Mouse (Mus musculus): ENCODE results near the gene Pla1a. TPM values are rescaled to one million over a fixed set of nuclear protein-coding genes. Genes with fewer than 3 reads are reported as not detected.
"Not testable (repeated sequence)": the region's sequence is repeated elsewhere in the genome, so short reads cannot be mapped to it uniquely, and the experiment has no call there.

Gene Pla1a
- total RNA-seq, 2 experiments from 2014 or later = 0.67 to 1.3 TPM

GRCm38 (mm10) chr16:38461749-38462148, 28.8 kb upstream of the Pla1a start:
- intact Hi-C loops (cut with DNase I) = no loop called here
- DNase-seq (ENCODE audit: extremely low spot score in 1 of 2, low spot score in 2 of 2) = no peak

GRCm38 (mm10) chr16:38459990-38460389, 27.0 kb upstream of the Pla1a start:
- intact Hi-C loops (cut with DNase I) = no loop called here
- DNase-seq (ENCODE audit: extremely low spot score in 1 of 2, low spot score in 2 of 2) = no peak

- DNase-seq (ENCODE audit: extremely low spot score in 1 of 2, low spot score in 2 of 2) = no peak
- intact Hi-C loops (cut with DNase I) = no loop called here
Observed at GRCm38 (mm10) chr16:38458600-38459280, 25.8 kb upstream of the Pla1a start.

DNA sequence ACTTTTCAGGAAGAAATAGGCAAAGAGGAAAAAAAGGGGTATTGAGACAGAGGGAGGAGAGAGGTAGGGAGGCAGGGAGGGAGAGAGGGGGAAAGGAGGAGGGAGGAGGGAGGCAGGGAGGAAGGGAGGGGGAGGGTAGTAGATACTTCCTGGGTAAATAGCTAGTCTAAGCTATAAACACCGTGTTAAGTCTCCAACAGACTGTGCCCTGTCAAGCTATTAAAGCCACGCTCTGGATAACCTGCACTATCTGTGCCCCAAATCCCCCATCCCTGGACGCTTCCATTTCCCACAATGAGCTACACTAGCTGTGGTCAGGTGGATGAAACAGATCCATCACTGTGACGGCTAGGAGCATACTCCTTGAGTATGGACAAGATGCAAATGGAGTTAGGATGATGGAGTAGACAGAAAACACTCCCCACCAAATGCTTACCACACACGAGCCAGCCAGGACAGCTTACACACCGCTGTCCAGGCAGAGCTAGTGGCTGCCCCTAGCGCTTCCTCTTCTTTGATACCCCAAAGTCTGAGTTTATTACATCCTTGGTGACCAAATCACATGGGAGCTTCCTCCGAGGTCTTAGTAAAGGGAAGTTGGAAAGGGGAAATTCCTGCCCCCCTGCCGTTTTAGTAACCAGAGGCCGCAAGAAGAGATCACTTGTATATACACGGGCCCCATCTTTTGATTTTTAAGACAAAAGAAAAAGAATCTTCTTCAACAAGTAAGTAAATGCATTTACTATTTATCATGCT, 24.0 kb upstream of the Pla1a start:
- no peak for DNase-seq (ENCODE audit: extremely low spot score in 1 of 2, low spot score in 2 of 2)
- intact Hi-C loops (cut with DNase I) = no loop called here

- DNase-seq (ENCODE audit: extremely low spot score in 1 of 2, low spot score in 2 of 2) = no peak
- intact Hi-C loops (cut with DNase I) = no loop called here
Observed at GRCm38 (mm10) chr16:38455511-38456418, 22.8 kb upstream of the Pla1a start, which contains the start of gene Cd80. Gene Cd80, plus strand, starts transcription at chr16:38455561.

DNA sequence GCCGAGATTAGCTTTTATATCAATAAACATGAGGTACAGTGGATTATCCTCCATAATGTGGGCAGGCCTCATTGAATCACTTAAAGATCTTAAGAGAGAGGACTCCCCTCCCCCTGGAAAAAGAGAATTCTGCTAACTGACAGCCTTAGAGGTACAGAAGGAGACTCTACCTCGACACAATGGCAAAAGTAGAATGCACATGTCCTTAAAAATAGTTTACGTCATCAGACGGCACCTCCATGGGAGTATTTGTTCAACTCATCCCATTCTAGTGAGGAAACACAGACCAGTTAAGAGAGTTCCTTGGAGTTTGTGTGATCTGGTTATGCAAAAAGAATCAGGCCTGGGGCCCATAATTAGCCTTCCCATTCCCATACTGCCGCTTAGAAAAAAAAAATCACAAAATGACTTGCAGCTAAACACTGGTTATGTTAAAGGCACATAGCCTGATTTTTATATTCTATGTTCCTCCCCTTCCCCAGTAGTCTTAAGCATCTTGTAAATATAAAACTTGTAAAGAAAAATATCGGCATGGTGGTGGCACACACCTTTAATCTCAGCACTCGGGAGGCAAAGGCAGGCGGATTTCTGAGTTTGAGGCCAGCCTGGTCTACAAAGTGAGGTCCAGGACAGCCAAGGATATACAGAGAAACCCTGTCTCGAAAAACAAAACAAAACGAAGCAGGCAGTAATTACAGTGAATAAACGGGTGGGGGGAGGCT, 21.7 kb upstream of the Pla1a start:
- intact Hi-C loops (cut with DNase I) = no loop called here

GRCm38 (mm10) chr16:38453952-38454351, 21.0 kb upstream of the Pla1a start:
- DNase-seq (ENCODE audit: extremely low spot score in 1 of 2, low spot score in 2 of 2) = no peak
- intact Hi-C loops (cut with DNase I) = no loop called here

More for the DNA sequence above, 21.7 kb upstream of the Pla1a start:
- no peak for DNase-seq (ENCODE audit: extremely low spot score in 1 of 2, low spot score in 2 of 2)

GRCm38 (mm10) chr16:38453203-38453553, 20.2 kb upstream of the Pla1a start:
- no peak for DNase-seq (ENCODE audit: extremely low spot score in 1 of 2, low spot score in 2 of 2)
- intact Hi-C loops (cut with DNase I) = no loop called here

DNA sequence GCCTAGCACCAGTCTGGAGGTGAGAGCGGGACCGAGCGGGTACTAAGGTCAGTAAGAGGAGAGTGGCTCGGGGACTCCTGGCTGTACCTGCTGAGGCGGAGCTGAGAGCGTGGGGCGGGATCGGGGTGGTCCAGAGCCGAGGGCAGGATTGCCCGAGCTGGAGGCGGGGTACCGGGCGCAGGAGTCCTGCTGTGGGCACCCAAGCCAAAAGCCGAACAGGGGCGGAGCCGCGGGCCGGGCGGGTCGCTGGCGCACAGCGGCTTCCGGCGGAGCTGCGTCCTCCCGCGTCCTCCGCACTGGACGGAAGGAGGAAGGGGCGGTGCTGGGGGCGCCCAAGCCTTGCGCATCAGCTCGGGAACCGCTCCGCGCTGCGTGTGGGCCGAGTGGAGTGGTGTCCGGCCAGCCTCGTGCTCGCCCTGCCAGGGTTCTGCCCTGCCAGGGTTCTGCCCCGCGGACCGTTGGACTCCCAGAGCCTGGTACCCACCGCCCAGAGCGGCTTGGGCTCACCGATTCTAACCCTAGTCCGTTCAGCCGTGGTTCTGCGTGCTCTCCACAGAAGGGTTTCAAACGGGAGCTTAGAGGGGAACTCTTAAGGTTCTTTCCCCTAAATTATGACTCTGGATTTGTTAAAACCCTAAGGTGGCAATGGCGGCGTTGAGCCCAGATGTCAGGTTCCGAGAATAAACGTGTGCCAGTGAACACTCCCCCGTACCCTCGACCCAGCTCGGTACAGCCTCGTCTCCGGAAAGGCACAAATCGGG, 19.7 kb upstream of the Pla1a start, which contains the start of gene Adprh:
TSS of gene Adprh (minus strand) at position 262 of the 761 bp plus-strand sequence.
- DNase-seq (ENCODE audit: extremely low spot score in 1 of 2, low spot score in 2 of 2) = peak; percentile 85 to 95
- intact Hi-C loops (cut with DNase I) = no loop called here

DNA sequence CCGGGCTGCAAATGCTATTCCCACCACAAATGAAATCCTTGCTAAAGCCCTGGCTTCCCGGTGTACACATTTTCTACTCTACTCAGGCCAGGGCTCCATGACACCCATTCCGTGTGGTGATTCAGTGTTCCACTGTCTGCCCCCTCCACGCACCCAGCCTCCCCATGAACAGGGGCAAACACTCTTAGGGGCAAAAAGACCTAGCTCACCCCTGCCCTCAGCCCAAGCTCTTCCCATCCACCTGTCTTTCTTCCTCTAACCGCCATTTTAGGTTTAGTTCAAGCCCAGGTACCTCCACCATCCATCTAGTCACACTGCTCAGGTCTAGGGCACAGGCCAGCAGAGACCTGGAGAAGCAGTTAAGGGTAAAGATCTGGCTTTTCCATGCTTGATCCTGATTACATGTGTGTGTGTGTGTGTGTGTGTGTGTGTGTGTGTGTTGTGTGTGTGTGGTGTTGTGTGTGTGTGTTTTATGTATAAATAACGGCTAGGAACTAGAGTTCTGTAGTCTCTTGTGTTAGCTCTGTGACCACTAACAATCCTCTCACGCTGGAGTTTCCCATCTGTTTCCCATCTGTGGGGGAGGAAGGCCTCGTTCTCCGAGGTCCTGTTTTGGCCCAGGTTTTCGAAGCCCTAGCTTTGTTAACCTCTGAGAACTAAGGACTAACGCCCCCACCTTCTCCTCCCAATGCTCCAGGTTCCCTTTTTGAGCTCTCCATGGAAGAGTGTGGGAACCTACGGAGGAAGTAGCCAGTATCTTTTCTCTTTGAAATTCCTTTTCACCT, 18.7 kb upstream of the Pla1a start:
- DNase-seq (ENCODE audit: extremely low spot score in 1 of 2, low spot score in 2 of 2) = no peak
- intact Hi-C loops (cut with DNase I) = no loop called here

- DNase-seq (ENCODE audit: extremely low spot score in 1 of 2, low spot score in 2 of 2) = no peak
- intact Hi-C loops (cut with DNase I) = no loop called here
Observed at GRCm38 (mm10) chr16:38450707-38451106, 17.8 kb upstream of the Pla1a start.

DNA sequence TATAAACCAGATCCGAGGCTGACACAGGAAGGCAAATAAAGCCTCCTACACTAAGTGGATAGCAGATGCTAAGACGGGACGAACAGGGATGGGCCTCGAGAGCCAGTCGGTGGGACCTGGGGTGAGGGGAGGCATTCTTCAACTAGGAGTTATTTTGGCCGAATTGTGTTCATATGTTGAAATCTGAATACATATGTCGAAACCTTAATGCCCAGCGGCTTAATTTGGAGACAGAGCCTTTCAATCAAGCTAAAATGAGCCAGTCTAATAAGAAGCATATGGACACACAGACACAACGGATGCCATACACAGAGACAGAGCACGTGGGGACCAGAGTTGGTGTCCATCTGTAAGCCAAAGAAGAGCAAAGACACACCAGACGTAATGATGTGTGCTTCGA, 15.5 kb upstream of the Pla1a start:
- no peak for DNase-seq (ENCODE audit: extremely low spot score in 1 of 2, low spot score in 2 of 2)
- intact Hi-C loops (cut with DNase I) = no loop called here

- no peak for DNase-seq (ENCODE audit: extremely low spot score in 1 of 2, low spot score in 2 of 2)
- intact Hi-C loops (cut with DNase I) = no loop called here
Observed at GRCm38 (mm10) chr16:38447366-38447765, 14.4 kb upstream of the Pla1a start.

DNA sequence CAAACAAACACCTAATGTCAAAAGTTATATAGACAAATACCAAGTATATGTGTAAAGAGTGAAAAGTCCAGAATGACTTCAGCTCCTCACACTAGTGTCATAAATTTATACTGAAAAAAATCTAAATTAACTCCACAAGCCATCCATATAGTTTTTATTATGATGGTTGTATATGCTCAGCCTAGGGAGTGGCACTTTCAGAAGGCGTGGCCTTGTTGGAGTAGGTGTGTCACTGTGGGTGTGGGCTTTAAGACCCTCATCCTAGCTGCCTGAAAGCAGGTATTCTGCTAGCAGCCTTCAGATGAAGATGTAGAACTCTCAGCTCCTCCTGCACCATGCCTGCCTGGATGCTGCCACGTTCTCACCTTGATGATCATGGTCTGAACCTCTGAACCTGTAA, 13.2 kb upstream of the Pla1a start:
- DNase-seq (ENCODE audit: extremely low spot score in 1 of 2, low spot score in 2 of 2); intact Hi-C loops (cut with DNase I): not testable (repeated sequence)

- intact Hi-C loops (cut with DNase I) = no loop called here
- no peak for DNase-seq (ENCODE audit: extremely low spot score in 1 of 2, low spot score in 2 of 2)
Observed at GRCm38 (mm10) chr16:38445576-38445975, 12.6 kb upstream of the Pla1a start.

DNA sequence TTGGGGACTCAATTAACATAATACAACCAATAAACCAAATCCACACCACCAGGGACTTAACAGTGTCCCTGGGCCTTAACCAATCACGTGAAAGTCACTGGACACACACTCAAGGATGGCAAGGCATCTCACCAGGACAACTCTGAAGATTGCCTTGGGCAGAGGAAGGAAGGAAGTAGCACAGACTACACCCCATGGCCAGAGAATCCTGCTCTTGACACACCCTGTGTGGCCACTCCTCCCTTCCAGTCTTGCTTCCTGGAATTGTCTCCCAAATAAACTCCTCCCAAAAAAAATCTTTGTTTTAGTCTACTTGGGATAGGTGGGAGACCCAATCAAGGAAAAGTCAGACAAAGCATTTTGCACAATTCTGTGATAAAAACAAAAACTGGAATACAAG, 12.1 kb upstream of the Pla1a start:
- no peak for DNase-seq (ENCODE audit: extremely low spot score in 1 of 2, low spot score in 2 of 2)
- intact Hi-C loops (cut with DNase I) = no loop called here

- intact Hi-C loops (cut with DNase I) = no loop called here
- DNase-seq (ENCODE audit: extremely low spot score in 1 of 2, low spot score in 2 of 2) = no peak
Observed at GRCm38 (mm10) chr16:38443721-38444464, 10.9 kb upstream of the Pla1a start.
